Mouse (Mus musculus): ENCODE data around the gene Tfap2a.

Gene Tfap2a

GRCm38 (mm10) chr13:40711661-40712525 lies 26.3 kb downstream of the Tfap2a start:
- DNase-seq (ENCODE audit: low spot score), result no peak

- DNase-seq (ENCODE audit: low spot score), result no peak
These were observed 28.2 kb downstream of the Tfap2a start for GRCm38 (mm10) chr13:40710062-40710342.

- no peak for DNase-seq (ENCODE audit: low spot score)
These were observed 28.7 kb downstream of the Tfap2a start for GRCm38 (mm10) chr13:40709321-40710061.

GRCm38 (mm10) chr13:40708913-40709312 lies 29.3 kb downstream of the Tfap2a start:
- no peak for DNase-seq (ENCODE audit: low spot score)

- DNase-seq (ENCODE audit: low spot score), result no peak
These were observed 29.9 kb downstream of the Tfap2a start for GRCm38 (mm10) chr13:40708271-40708670.

- DNase-seq (ENCODE audit: low spot score), result no peak
These were observed 30.5 kb downstream of the Tfap2a start for GRCm38 (mm10) chr13:40707646-40708045.

GRCm38 (mm10) chr13:40706612-40707011 lies 31.6 kb downstream of the Tfap2a start:
- DNase-seq (ENCODE audit: low spot score), result no peak

- no peak for DNase-seq (ENCODE audit: low spot score)
These were observed 32.3 kb downstream of the Tfap2a start for GRCm38 (mm10) chr13:40705821-40706425.

GRCm38 (mm10) chr13:40704864-40705455 lies 33.2 kb downstream of the Tfap2a start:
- no peak for DNase-seq (ENCODE audit: low spot score)

GRCm38 (mm10) chr13:40703982-40704501 lies 34.1 kb downstream of the Tfap2a start:
- DNase-seq (ENCODE audit: low spot score), result no peak

GRCm38 (mm10) chr13:40703123-40703797 lies 34.9 kb downstream of the Tfap2a start:
- DNase-seq (ENCODE audit: low spot score), result no peak

GRCm38 (mm10) chr13:40702361-40703122 lies 35.6 kb downstream of the Tfap2a start:
- no peak for DNase-seq (ENCODE audit: low spot score)

GRCm38 (mm10) chr13:40701691-40702090 lies 36.5 kb downstream of the Tfap2a start:
- no peak for DNase-seq (ENCODE audit: low spot score)

GRCm38 (mm10) chr13:40685790-40686189 lies 52.4 kb downstream of the Tfap2a start:
- DNase-seq (ENCODE audit: low spot score), result no peak

GRCm38 (mm10) chr13:40676730-40677129 lies 61.4 kb downstream of the Tfap2a start:
- DNase-seq (ENCODE audit: low spot score), result no peak
